Mouse (Mus musculus) spleen, adult 2 months (tissue): ENCODE measurements around the gene Mtmr10. TPM values are rescaled to one million over a fixed set of nuclear protein-coding genes. Genes with fewer than 3 reads are reported as not detected.
A peak's percentile ranks its signal among the peaks of the same experiment; 100 is the strongest.

ENCODE experiments used
- DNase-seq, 2 experiments: peaks; one replicate each; pipeline versions ENCODE4 v3.0.0 to v3.0.0-alpha.2; 2012 to 2021; ENCODE audit warnings: low spot score in 2 of 2, low read depth in 1 of 2
- H3K27ac ChIP-seq: fragments of 200-500 bp; 2 replicates; pipeline ENCODE4 v1.5.1; 2012; ENCODE audit warnings: low read length, inconsistent platforms; ENCODE audit not compliant: insufficient read depth
- H3K27me3 ChIP-seq: fragments of 200-500 bp; 2 replicates; pipeline ENCODE4 v1.6.1; 2012; ENCODE audit warnings: mild to moderate bottlenecking, moderate library complexity, low read length, inconsistent platforms; ENCODE audit not compliant: control insufficient read depth, insufficient read depth
- H3K36me3 ChIP-seq: fragments of 200-500 bp; 2 replicates; pipeline ENCODE4 v1.6.1; 2012; ENCODE audit warnings: mild to moderate bottlenecking, low read length, inconsistent platforms; ENCODE audit not compliant: control insufficient read depth, insufficient read depth
- H3K4me1 ChIP-seq: fragments of 200-500 bp; 2 replicates; pipeline ENCODE4 v1.6.1; 2011; ENCODE audit warnings: inconsistent platforms; ENCODE audit not compliant: control insufficient read depth, insufficient read depth, insufficient read length
- H3K4me3 ChIP-seq: fragments of 200-500 bp; 2 replicates; pipeline ENCODE4 v1.5.1; 2011; ENCODE audit warnings: mild to moderate bottlenecking, inconsistent platforms; ENCODE audit not compliant: insufficient read depth, insufficient read length; ENCODE audit errors: extremely low read depth
- CTCF ChIP-seq: fragments of 200-500 bp; IDR thresholded peaks from 2 replicates; pipeline ENCODE4 v1.5.1; 2011; ENCODE audit warnings: mild to moderate bottlenecking, inconsistent platforms; ENCODE audit not compliant: insufficient read depth, insufficient read length, insufficient replicate concordance; ENCODE audit errors: extremely low read depth
- POLR2A ChIP-seq: fragments of 200-500 bp; IDR thresholded peaks from 2 replicates; pipeline ENCODE4 v1.6.1; 2011; ENCODE audit warnings: low read depth, low read length, inconsistent platforms
- WGBS: fragments of 180-500 bp; shearing (Covaris S2); methylation state at CpG from one replicate; pipeline ENCODE4 v1.1.7; 2018; 5-methylcytosine and 5-hydroxymethylcytosine counted together
- polyA plus RNA-seq: library from polyadenylated mRNA; depleted of rRNA; stranded (reverse); fragments of >200 nt; gene quantifications from 2 replicates; pipeline ENCODE4 v1.2.3, GENCODE M21; 2012; rRNA removed

Mtmr10 gene
- polyA plus RNA-seq, 1 experiment: 1.9 TPM

GRCm38 (mm10) chr7:64365863-64366262 lies 78.4 kb downstream of the Mtmr10 start:
- no peak overlapping the region for H3K27ac ChIP-seq
- 95% methylated on average over 5 of the region's 5 CpGs for WGBS
- H3K4me3 ChIP-seq: no peak overlapping the region
- H3K27me3 ChIP-seq: no peaks in the 10 kb centered on the region
- no peak for TF ChIP-seq CTCF
- no peak for TF ChIP-seq POLR2A
- peaks cover 22% of the 10 kb centered on the region for H3K36me3 ChIP-seq
- H3K4me1 ChIP-seq: no peaks in the 10 kb centered on the region
- no peak for DNase-seq

- peaks cover 2% of the 10 kb centered on the region; the same call in 1 of the 2 replicates for H3K4me1 ChIP-seq
- no peak overlapping the region for H3K27ac ChIP-seq
- DNase-seq: no peak
- WGBS: 90% methylated on average over 6 of the region's 6 CpGs
- no peak overlapping the region for H3K4me3 ChIP-seq
- H3K27me3 ChIP-seq: no peaks in the 10 kb centered on the region
- TF ChIP-seq CTCF (no peak), POLR2A (no peak)
- peaks cover 6% of the 10 kb centered on the region; the same call in 1 of the 2 replicates for H3K36me3 ChIP-seq
Observed at GRCm38 (mm10) chr7:64369841-64370240, 82.4 kb downstream of the Mtmr10 start.

- WGBS: 97% methylated on average over 23 of the region's 23 CpGs
- TF ChIP-seq CTCF (no peak), POLR2A (no peak)
- Histone ChIP-seq H3K27ac (no peak overlapping the region), H3K27me3 (no peaks in the 10 kb centered on the region), H3K36me3 (peaks cover 7% of the 10 kb centered on the region), H3K4me3 (no peak overlapping the region), H3K4me1 (peaks cover 2% of the 10 kb centered on the region; the same call in 1 of the 2 replicates)
- no peak for DNase-seq
Observed at GRCm38 (mm10) chr7:64371940-64372878, 84.8 kb downstream of the Mtmr10 start.

DNA sequence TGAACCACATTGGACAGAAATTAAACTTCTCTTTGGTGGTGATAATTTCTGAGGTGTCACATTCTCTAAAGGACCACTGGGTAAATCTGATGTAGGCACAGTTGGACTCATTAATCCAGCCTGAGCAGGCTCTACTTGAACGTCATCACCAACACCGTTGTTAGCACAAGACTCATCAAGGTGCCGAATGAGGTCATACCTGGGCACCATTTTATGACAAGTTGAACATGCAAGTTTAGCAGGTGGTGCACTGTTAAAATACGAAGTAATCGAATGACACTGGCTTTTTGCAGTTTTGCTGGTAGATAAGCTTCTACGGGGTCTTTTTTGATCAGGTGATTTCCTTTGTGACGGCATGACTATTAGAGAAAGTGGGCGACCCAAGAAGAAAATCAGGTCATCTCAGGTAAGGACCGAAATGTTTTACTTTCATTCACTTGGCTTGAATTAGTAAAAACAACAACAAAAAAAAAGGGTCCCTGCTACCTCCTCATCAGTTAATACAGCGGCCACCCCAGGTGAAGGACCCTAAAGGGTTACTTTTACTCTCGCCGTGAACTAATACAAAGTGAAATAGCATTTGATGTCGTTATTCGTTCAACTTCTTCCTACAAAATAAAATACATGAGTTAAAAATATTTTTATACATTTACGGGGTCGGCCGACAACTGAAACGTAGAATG lies 85.8 kb downstream of the Mtmr10 start:
- peak overlapping the region; percentile 81 for H3K4me3 ChIP-seq
- no peaks in the 10 kb centered on the region for H3K27me3 ChIP-seq
- peaks cover 14% of the 10 kb centered on the region for H3K36me3 ChIP-seq
- no peak for TF ChIP-seq CTCF
- TF ChIP-seq POLR2A: no peak
- H3K27ac ChIP-seq: peak overlapping the region; percentile 93
- H3K4me1 ChIP-seq: peaks cover 2% of the 10 kb centered on the region; the same call in 1 of the 2 replicates
- 9% methylated on average over 18 of the region's 18 CpGs for WGBS
- DNase-seq: no peak

DNA sequence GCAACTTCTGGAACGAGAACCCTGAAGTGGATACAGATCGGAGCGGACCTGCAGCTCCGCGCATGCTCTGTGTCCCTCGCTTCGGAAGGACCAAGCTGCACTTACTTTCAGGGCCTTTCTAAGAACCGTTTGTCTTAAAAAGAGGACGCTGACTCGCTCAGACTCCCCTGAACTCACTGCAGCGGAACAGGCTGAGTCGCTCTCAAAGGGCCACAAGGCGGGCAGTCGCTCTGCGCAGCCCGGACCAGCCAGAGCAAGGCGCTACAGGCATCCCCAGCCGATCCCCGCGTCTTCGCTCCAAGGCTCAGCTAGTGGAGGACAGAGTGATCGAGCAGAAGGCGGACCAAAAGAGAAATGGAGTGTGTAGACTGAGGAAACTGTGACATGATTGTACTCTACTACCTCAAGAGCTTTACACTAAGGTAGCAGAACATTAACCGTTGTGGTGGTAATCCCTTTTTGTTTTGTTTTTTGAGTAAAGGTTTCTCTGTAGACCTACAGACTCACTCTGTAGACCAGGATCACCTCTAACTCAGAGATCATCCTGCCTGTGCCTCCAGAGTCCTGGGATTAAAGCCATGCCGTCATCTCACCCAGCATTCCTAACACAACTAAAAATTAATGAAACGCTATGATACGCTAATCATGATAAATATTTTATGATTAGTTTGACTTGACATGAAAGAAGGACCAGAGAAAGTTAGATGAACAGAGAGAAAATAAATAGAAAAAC lies 86.5 kb downstream of the Mtmr10 start, which contains the start of gene Fan1:
Fan1 (minus strand) TSS at position 266 of the 733 bp plus-strand sequence.
- peak; percentile 76 to 85 for DNase-seq
- peaks cover 18% of the 10 kb centered on the region for H3K36me3 ChIP-seq
- WGBS: 7% methylated on average over 27 of the region's 27 CpGs
- peak within 1 kb of the TSS; percentile 93 for H3K27ac ChIP-seq
- peaks cover 2% of the 10 kb centered on the region; the same call in 1 of the 2 replicates for H3K4me1 ChIP-seq
- peak within 1 kb of the TSS; percentile 81 for H3K4me3 ChIP-seq
- TF ChIP-seq POLR2A (peak; percentile 46), CTCF (peak; percentile 30; the same call in 1 of the 2 replicates)
- H3K27me3 ChIP-seq: no peaks in the 10 kb centered on the region

Other genes with a start within 250 kb of the Mtmr10 start
- 0.34 and 0.97 TPM in 2 replicates for gene Trpm1, start 133.8 kb upstream of the Mtmr10 start, polyA plus RNA-seq
- 1.5 and 2.0 TPM in 2 replicates for gene Fan1, start 86.4 kb downstream of the Mtmr10 start, polyA plus RNA-seq
- 0.40 and 0.76 TPM in 2 replicates for gene Mphosph10, start 104.6 kb downstream of the Mtmr10 start, polyA plus RNA-seq
- gene Mcee, start 105.0 kb downstream of the Mtmr10 start, polyA plus RNA-seq: 4.8 and 7.0 TPM in 2 replicates
- 0.18 TPM in 1 of 2 replicates, not detected in the other for gene Apba2, start 214.1 kb downstream of the Mtmr10 start, polyA plus RNA-seq